Mouse (Mus musculus) E14TG2a.4 (cell line): Measurements from ENCODE around the gene Hck.

Experiments
- CTCF ChIP-seq: conservative IDR thresholded peaks from 2 replicates; pipeline ENCODE4 v1.5.1; 2014; ENCODE audit warnings: low read length
- NANOG ChIP-seq: IDR thresholded peaks from 2 replicates; pipeline ENCODE4 v1.6.1; 2014; ENCODE audit warnings: borderline replicate concordance, low read length, mixed read lengths
- POU5F1 ChIP-seq: IDR thresholded peaks from 2 replicates; pipeline ENCODE4 v1.6.1; 2014; ENCODE audit warnings: low read length, borderline replicate concordance

DNA sequence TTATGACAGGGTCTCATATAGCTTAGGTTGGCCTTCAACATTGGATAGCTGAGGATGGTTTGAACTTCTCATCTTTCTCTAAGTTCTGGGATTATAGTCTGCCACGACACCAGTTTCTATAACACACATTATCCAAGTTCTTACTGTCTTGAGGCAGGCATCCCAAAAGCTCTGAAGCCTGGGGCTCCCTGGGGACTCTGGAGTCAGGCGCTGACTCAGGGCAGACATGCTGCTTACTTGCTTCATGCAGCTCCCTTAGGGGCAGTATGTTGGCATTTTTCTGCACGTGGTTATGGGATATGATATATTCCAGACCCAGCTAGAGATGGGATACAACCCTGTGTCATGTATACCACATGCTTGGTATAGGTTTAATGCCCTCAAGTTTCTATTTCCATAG lies 71.7 kb downstream of the Hck start:
- TF ChIP-seq CTCF (no peak), NANOG (no peak), POU5F1 (no peak)
